Mouse (Mus musculus) retina, embryonic 14.5 days (tissue): ENCODE data around the gene Itgb6.

Experiments used
- DNase-seq: peaks from one replicate; pipeline ENCODE4 v3.0.0-alpha.2; 2015; ENCODE audit warnings: low spot score

Itgb6 gene

GRCm38 (mm10) chr2:60712483-60712882 lies 10.0 kb downstream of the Itgb6 start:
- no peak for DNase-seq

- DNase-seq = no peak
Measured at GRCm38 (mm10) chr2:60711098-60711880, 11.2 kb downstream of the Itgb6 start.

DNA sequence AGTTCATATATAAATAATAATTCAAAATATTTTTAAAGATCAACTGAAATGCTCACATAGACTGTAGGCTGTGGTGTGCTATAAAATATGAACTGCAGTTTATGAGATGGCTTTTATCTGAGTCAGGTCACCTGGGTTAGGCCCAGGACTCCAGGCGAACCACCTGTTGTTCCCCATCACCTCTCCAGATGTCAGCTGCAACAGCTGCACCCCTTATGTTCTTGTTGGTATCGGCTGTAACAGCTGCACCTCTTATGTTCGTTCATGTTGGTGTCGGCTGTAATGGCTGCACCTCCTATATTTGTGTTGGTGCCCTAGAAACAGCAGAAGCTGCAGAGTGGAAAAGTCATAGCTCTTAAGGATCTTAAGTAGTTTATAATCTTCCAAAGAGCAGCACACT lies 12.1 kb downstream of the Itgb6 start:
- no peak for DNase-seq

DNA sequence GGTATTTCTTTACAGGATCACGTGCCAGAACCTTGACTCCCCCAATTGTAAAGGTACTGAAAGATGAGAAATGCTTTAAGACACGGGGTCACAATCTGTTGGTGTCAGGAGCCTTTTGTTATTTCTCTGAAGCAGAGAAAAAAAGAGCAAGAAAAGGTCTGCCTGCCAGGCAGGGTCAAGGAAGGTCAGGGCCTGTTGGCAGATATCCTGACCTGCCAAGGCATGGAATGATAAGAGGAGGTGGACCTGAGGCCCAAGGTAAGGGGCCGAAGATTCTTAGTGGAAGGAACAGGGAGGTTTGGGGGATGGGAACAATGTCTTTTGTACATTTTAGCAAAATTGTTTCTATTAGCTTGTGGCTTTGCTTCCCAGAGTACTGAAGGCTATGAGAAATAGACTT lies 13.8 kb downstream of the Itgb6 start:
- DNase-seq = no peak

DNA sequence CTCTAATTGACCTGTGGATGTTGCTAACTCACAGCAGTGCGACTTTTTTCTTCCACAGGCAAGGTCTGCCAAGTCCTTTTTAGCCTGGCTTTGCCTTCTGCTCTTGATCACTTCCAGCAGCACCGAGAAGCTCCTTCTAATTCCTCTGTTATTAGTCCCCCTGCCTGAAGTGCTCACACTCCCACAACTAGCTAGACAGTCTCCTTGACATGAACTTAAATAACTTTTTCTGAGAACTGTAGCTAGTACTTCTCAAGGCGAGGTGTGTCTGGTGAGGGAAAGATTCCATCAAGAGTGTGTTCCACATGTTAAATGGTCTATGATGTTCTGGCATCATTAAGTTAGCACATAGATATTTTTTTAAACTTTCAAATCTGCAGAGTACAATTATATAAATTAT lies 15.6 kb downstream of the Itgb6 start:
- DNase-seq = no peak

GRCm38 (mm10) chr2:60705426-60705825 lies 17.0 kb downstream of the Itgb6 start:
- DNase-seq = no peak

- no peak for DNase-seq
Measured at GRCm38 (mm10) chr2:60703315-60703714, 19.1 kb downstream of the Itgb6 start.

GRCm38 (mm10) chr2:60700956-60701355 lies 21.5 kb downstream of the Itgb6 start:
- no peak for DNase-seq

DNA sequence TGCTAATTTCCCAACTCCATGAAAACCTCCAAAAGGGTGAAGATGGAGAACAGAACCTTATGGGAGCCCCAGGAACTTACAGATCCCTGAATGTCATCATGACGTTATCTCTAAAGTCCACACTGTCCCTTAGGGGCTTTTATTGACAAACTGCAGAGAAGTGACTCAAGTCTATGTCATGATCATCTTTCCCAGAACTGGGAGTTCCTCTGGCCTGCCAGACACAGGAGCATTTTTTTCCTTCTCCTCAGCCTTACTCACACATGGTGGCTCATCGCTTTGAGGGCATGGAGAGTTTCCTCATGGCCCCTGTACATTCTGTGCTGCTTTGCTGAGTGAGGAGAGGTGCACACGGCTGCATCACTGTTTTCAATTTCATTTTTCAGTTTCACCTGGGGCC lies 22.4 kb downstream of the Itgb6 start:
- DNase-seq = no peak

DNA sequence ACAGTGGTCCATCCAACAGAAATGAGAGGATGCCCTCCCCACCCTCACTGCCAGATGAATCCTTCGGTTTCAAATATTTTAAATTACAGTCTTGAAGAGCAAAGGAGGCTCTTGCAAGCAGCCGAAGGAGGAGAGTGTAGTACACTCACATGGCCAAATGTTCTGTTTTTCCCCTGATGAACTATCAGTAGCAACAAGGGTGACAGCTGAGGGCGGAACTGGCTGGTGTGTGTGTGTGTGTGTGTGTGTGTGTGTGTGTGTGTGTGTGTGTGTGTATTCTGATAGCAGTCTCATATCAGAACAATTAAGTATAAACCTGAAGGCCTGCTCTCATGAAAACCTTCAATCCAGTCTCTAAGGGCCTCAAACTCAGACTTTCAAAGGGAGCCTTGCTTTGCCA lies 22.9 kb downstream of the Itgb6 start:
- DNase-seq = no peak

- DNase-seq = peak; percentile 38
Measured at GRCm38 (mm10) chr2:60698155-60698554, 24.3 kb downstream of the Itgb6 start.

- peak; percentile 34 for DNase-seq
Measured at GRCm38 (mm10) chr2:60697530-60697929, 24.9 kb downstream of the Itgb6 start.

DNA sequence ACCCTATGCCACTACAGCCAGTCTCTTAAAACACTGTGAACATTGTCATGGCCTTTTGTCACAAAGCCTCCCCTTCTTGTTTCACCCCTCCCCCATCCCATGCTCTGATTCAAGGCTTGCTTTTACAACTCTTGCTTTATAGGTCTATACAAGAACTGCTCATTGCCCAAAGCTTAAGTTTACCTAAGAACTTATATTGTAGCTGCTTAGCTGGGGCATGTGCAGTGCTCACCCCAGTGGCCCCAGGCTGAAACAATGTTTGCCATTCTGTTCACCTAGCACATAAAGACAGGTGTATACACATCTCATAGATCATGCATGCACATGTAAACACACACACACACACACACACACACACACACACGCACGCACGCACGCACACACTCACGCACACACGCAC lies 25.9 kb downstream of the Itgb6 start:
- no peak for DNase-seq

DNA sequence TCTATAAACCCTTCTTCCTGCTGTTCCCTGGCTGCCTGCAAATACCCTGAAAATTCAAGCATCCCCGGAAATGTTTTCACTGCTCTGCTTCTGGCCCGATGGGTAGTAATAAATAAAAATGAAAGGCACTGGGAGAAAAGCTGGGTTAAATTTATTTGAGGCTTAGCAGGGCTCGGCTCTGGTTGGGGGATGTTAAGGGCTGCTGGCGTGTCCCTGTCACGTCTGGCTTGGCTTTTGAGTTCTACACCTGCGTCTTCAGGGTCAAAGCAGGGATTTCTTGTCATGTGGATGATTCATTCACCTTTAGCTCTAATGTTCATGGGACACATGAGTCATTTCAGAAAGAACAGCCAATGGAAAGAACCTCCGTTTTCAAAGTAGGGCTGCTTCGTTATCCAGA lies 26.7 kb downstream of the Itgb6 start:
- DNase-seq = no peak

GRCm38 (mm10) chr2:60694563-60694962 lies 27.9 kb downstream of the Itgb6 start:
- DNase-seq = no peak

GRCm38 (mm10) chr2:60692239-60692638 lies 30.2 kb downstream of the Itgb6 start:
- no peak for DNase-seq

- no peak for DNase-seq
Measured at GRCm38 (mm10) chr2:60690212-60690611, 32.2 kb downstream of the Itgb6 start.

DNA sequence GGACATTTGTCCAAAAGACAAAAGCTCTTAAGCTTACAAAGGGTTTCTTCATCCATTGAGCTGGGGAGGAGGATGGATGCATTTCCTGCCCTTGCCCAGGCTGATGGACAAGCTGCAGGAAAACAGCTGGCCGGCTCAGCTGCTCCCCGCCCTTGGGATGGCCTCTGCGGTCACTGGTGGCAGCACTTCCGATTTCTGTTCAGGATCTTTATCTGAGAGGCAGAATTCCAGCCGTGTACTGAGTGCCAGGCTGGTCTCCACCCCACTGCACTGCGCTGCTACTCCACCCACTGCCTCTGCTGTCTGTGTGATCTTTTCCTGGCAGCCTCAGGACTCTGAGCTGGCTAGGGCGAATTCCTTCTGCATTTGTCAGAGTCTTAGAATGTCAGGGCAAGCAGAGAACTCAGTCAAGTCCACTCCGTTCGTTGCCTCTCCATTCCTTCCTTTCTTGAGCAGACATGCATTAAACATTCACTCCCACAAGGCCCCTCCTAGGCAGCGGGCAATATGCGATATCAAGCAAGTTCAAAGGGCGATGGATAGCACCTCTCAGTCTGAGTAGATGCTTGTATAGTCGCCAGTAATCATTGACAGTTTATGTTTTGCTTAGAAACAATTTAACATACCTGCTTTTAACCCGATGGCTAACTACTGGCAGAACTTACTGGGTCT lies 33.4 kb downstream of the Itgb6 start:
- no peak for DNase-seq

DNA sequence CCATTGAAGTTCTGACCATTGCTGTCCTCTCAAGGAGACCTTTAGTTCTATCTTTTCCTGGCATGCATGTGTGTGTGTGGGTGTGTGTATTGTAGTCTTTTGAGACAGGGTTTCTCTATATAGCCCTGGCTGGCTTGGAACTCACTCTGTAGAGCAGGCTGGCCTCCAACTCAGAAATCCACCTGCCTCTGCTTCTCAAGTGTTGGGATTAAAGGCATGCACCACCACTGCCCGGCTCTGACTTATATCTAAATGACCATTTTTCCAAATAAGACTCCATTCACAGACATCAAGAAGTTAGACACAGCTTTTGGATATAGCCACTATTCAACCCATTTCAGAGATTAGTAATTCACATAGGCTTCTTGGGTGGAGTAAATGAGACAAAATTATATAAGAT lies 34.3 kb downstream of the Itgb6 start:
- no peak for DNase-seq

GRCm38 (mm10) chr2:60685973-60686372 lies 36.5 kb downstream of the Itgb6 start:
- DNase-seq = no peak

GRCm38 (mm10) chr2:60684168-60684567 lies 38.3 kb downstream of the Itgb6 start:
- no peak for DNase-seq

GRCm38 (mm10) chr2:60682554-60682953 lies 39.9 kb downstream of the Itgb6 start:
- no peak for DNase-seq

DNA sequence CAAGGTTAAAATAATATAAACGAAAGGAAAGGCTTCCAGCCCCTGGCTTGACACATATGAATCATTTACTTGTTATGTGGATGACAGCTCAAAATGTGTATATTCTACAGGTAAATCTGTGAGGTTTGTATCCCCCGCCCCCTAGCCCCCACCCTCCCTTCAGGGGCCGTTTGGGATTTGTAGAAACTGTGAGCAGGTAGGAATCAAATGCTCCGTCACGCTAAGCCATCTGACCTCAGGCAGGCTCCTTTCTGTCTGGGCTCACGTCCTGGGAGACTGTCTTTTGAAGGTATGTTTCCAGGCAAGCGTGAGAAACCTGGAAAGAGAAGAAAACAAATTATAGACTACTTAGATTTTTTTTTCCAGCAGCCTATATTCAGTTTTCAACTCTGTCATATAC lies 48.0 kb downstream of the Itgb6 start:
- DNase-seq = no peak
